Mouse (Mus musculus): ENCODE data around the gene Scamp4.
"Not testable (repeated sequence)": the region's sequence is repeated elsewhere in the genome, so short reads cannot be mapped to it uniquely, and the experiment has no call there.

Gene Scamp4

GRCm38 (mm10) chr10:80610116-80610785 is 7.6 kb downstream of the Scamp4 start:
- no peak for DNase-seq (ENCODE audit: low read depth)

GRCm38 (mm10) chr10:80611024-80611423 is 8.4 kb downstream of the Scamp4 start:
- DNase-seq (ENCODE audit: low read depth): no peak

GRCm38 (mm10) chr10:80611905-80612304 is 9.2 kb downstream of the Scamp4 start:
- no peak for DNase-seq (ENCODE audit: low read depth)

- DNase-seq (ENCODE audit: low read depth): no peak
Observed at GRCm38 (mm10) chr10:80613821-80614220, 11.1 kb downstream of the Scamp4 start.

- DNase-seq (ENCODE audit: low read depth): no peak
Observed at GRCm38 (mm10) chr10:80614351-80614750, 11.7 kb downstream of the Scamp4 start.

- DNase-seq (ENCODE audit: low read depth): no peak
Observed at GRCm38 (mm10) chr10:80618181-80618580, 15.5 kb downstream of the Scamp4 start.

GRCm38 (mm10) chr10:80619465-80620244 is 17.0 kb downstream of the Scamp4 start:
- DNase-seq (ENCODE audit: low read depth): no peak

- DNase-seq (ENCODE audit: low read depth): no peak
Observed at GRCm38 (mm10) chr10:80620365-80620764, 17.7 kb downstream of the Scamp4 start.

GRCm38 (mm10) chr10:80620796-80621689 is 18.4 kb downstream of the Scamp4 start:
- DNase-seq (ENCODE audit: low read depth): no peak

GRCm38 (mm10) chr10:80621690-80621939 is 18.9 kb downstream of the Scamp4 start:
- DNase-seq (ENCODE audit: low read depth): no peak

- peak; percentile 100 for DNase-seq (ENCODE audit: low read depth)
Observed at GRCm38 (mm10) chr10:80621940-80622660, 19.4 kb downstream of the Scamp4 start.

- DNase-seq (ENCODE audit: low read depth): no peak
Observed at GRCm38 (mm10) chr10:80622661-80623456, 20.2 kb downstream of the Scamp4 start, which contains the start of gene Csnk1g2. Gene Csnk1g2, plus strand, starts transcription at chr10:80622838.

- DNase-seq (ENCODE audit: low read depth): no peak
Observed at GRCm38 (mm10) chr10:80623457-80624191, 21.0 kb downstream of the Scamp4 start.

- no peak for DNase-seq (ENCODE audit: low read depth)
Observed at GRCm38 (mm10) chr10:80625764-80626163, 23.1 kb downstream of the Scamp4 start.

- DNase-seq (ENCODE audit: low read depth): no peak
Observed at GRCm38 (mm10) chr10:80627685-80628084, 25.0 kb downstream of the Scamp4 start.

- no peak for DNase-seq (ENCODE audit: low read depth)
Observed at GRCm38 (mm10) chr10:80628925-80629324, 26.3 kb downstream of the Scamp4 start.

- no peak for DNase-seq (ENCODE audit: low read depth)
Observed at GRCm38 (mm10) chr10:80635345-80635744, 32.7 kb downstream of the Scamp4 start.

GRCm38 (mm10) chr10:80646936-80647335 is 44.3 kb downstream of the Scamp4 start:
- no peak for DNase-seq (ENCODE audit: low read depth)

GRCm38 (mm10) chr10:80649910-80650309 is 47.2 kb downstream of the Scamp4 start:
- not testable (repeated sequence) for DNase-seq (ENCODE audit: low read depth)

GRCm38 (mm10) chr10:80650392-80650791 is 47.7 kb downstream of the Scamp4 start:
- no peak for DNase-seq (ENCODE audit: low read depth)

Data from c-Kit-positive CD71-negative TER-119-negative erythroid progenitor cells, embryonic 14.5 days (primary cell).